Mouse (Mus musculus): Measurements from ENCODE around the gene Gm5105. TPM values are rescaled to one million over a fixed set of nuclear protein-coding genes. Genes with fewer than 3 reads are reported as not detected.

The Gm5105 gene
- polyA plus RNA-seq, 1 experiment from 2014 or later = 0.17 TPM

GRCm38 (mm10) chr3:138041591-138042301 lies 25.4 kb downstream of the Gm5105 start:
- WGBS = 75% methylated on average over 3 of the region's 3 CpGs
- no peak for ATAC-seq
- no peaks in the 10 kb centered on the region for H3K27me3 ChIP-seq (replicated peaks; ENCODE audit: control insufficient read depth, insufficient read depth, low read length)
- no peak overlapping the region for H3K4me3 ChIP-seq (ENCODE audit: low read length)
- no peaks in the 10 kb centered on the region for H3K4me1 ChIP-seq (ENCODE audit: control insufficient read depth, insufficient read depth, low read length)
- H3K9me3 ChIP-seq (ENCODE audit: control insufficient read depth, low read length) = no peaks in the 10 kb centered on the region
- no peak overlapping the region for H3K27ac ChIP-seq (ENCODE audit: low read length)
- no peak overlapping the region for H3K9ac ChIP-seq (ENCODE audit: low read depth, low read length)
- no peaks in the 10 kb centered on the region for H3K36me3 ChIP-seq (ENCODE audit: control insufficient read depth, insufficient read depth, low read length)
- H3K4me2 ChIP-seq (ENCODE audit: low read depth, low read length) = no peak overlapping the region

GRCm38 (mm10) chr3:138040938-138041337 lies 26.2 kb downstream of the Gm5105 start:
- H3K9ac ChIP-seq (ENCODE audit: low read depth, low read length) = no peak overlapping the region
- 79% methylated on average over 2 of the region's 2 CpGs for WGBS
- no peaks in the 10 kb centered on the region for H3K36me3 ChIP-seq (ENCODE audit: control insufficient read depth, insufficient read depth, low read length)
- no peaks in the 10 kb centered on the region for H3K9me3 ChIP-seq (ENCODE audit: control insufficient read depth, low read length)
- no peak for ATAC-seq
- H3K27ac ChIP-seq (ENCODE audit: low read length) = no peak overlapping the region
- no peak overlapping the region for H3K4me3 ChIP-seq (ENCODE audit: low read length)
- H3K4me2 ChIP-seq (ENCODE audit: low read depth, low read length) = no peak overlapping the region
- no peaks in the 10 kb centered on the region for H3K4me1 ChIP-seq (ENCODE audit: control insufficient read depth, insufficient read depth, low read length)
- no peaks in the 10 kb centered on the region for H3K27me3 ChIP-seq (replicated peaks; ENCODE audit: control insufficient read depth, insufficient read depth, low read length)

- WGBS = 56% methylated on average over 6 of the region's 6 CpGs
- Histone ChIP-seq H3K4me1 (ENCODE audit: control insufficient read depth, insufficient read depth, low read length) (no peaks in the 10 kb centered on the region), H3K4me3 (ENCODE audit: low read length) (no peak overlapping the region), H3K9me3 (ENCODE audit: control insufficient read depth, low read length) (no peaks in the 10 kb centered on the region), H3K27me3 (replicated peaks; ENCODE audit: control insufficient read depth, insufficient read depth, low read length) (no peaks in the 10 kb centered on the region), H3K9ac (ENCODE audit: low read depth, low read length) (no peak overlapping the region), H3K27ac (ENCODE audit: low read length) (no peak overlapping the region), H3K4me2 (ENCODE audit: low read depth, low read length) (no peak overlapping the region), H3K36me3 (ENCODE audit: control insufficient read depth, insufficient read depth, low read length) (no peaks in the 10 kb centered on the region)
- ATAC-seq = no peak
These were observed 33.2 kb downstream of the Gm5105 start for GRCm38 (mm10) chr3:138033986-138034385.

- H3K27me3 ChIP-seq (replicated peaks; ENCODE audit: control insufficient read depth, insufficient read depth, low read length) = no peaks in the 10 kb centered on the region
- no peak overlapping the region for H3K4me3 ChIP-seq (ENCODE audit: low read length)
- WGBS = 81% methylated on average over 6 of the region's 6 CpGs
- H3K9me3 ChIP-seq (ENCODE audit: control insufficient read depth, low read length) = no peaks in the 10 kb centered on the region
- H3K4me2 ChIP-seq (ENCODE audit: low read depth, low read length) = no peak overlapping the region
- peaks cover 5% of the 10 kb centered on the region; the same call in 1 of the 2 replicates for H3K4me1 ChIP-seq (ENCODE audit: control insufficient read depth, insufficient read depth, low read length)
- no peak overlapping the region for H3K9ac ChIP-seq (ENCODE audit: low read depth, low read length)
- H3K27ac ChIP-seq (ENCODE audit: low read length) = no peak overlapping the region
- ATAC-seq = no peak
- no peaks in the 10 kb centered on the region for H3K36me3 ChIP-seq (ENCODE audit: control insufficient read depth, insufficient read depth, low read length)
These were observed 36.6 kb downstream of the Gm5105 start for GRCm38 (mm10) chr3:138030563-138030962.

- Histone ChIP-seq H3K36me3 (ENCODE audit: control insufficient read depth, insufficient read depth, low read length) (no peaks in the 10 kb centered on the region), H3K4me3 (ENCODE audit: low read length) (no peak overlapping the region), H3K9ac (ENCODE audit: low read depth, low read length) (no peak overlapping the region), H3K4me1 (ENCODE audit: control insufficient read depth, insufficient read depth, low read length) (peaks cover 5% of the 10 kb centered on the region; the same call in 1 of the 2 replicates), H3K27ac (ENCODE audit: low read length) (no peak overlapping the region), H3K4me2 (ENCODE audit: low read depth, low read length) (no peak overlapping the region), H3K27me3 (replicated peaks; ENCODE audit: control insufficient read depth, insufficient read depth, low read length) (no peaks in the 10 kb centered on the region), H3K9me3 (ENCODE audit: control insufficient read depth, low read length) (no peaks in the 10 kb centered on the region)
- 90% methylated on average over 5 of the region's 5 CpGs for WGBS
- no peak for ATAC-seq
These were observed 37.8 kb downstream of the Gm5105 start for GRCm38 (mm10) chr3:138029351-138029750.

- peaks cover 5% of the 10 kb centered on the region; the same call in 1 of the 2 replicates for H3K4me1 ChIP-seq (ENCODE audit: control insufficient read depth, insufficient read depth, low read length)
- no peak overlapping the region for H3K9ac ChIP-seq (ENCODE audit: low read depth, low read length)
- ATAC-seq = peak; percentile 75
- WGBS = 72% methylated on average over 5 of the region's 5 CpGs
- H3K36me3 ChIP-seq (ENCODE audit: control insufficient read depth, insufficient read depth, low read length) = no peaks in the 10 kb centered on the region
- no peak overlapping the region for H3K4me2 ChIP-seq (ENCODE audit: low read depth, low read length)
- H3K9me3 ChIP-seq (ENCODE audit: control insufficient read depth, low read length) = no peaks in the 10 kb centered on the region
- H3K4me3 ChIP-seq (ENCODE audit: low read length) = no peak overlapping the region
- H3K27me3 ChIP-seq (replicated peaks; ENCODE audit: control insufficient read depth, insufficient read depth, low read length) = no peaks in the 10 kb centered on the region
- no peak overlapping the region for H3K27ac ChIP-seq (ENCODE audit: low read length)
These were observed 39.4 kb downstream of the Gm5105 start for GRCm38 (mm10) chr3:138027575-138028362.

- Histone ChIP-seq H3K4me3 (ENCODE audit: low read length) (no peak overlapping the region), H3K36me3 (ENCODE audit: control insufficient read depth, insufficient read depth, low read length) (no peaks in the 10 kb centered on the region), H3K9me3 (ENCODE audit: control insufficient read depth, low read length) (no peaks in the 10 kb centered on the region), H3K9ac (ENCODE audit: low read depth, low read length) (no peak overlapping the region), H3K4me1 (ENCODE audit: control insufficient read depth, insufficient read depth, low read length) (peaks cover 9% of the 10 kb centered on the region), H3K27me3 (replicated peaks; ENCODE audit: control insufficient read depth, insufficient read depth, low read length) (no peaks in the 10 kb centered on the region), H3K4me2 (ENCODE audit: low read depth, low read length) (no peak overlapping the region), H3K27ac (ENCODE audit: low read length) (no peak overlapping the region)
- 63% methylated on average over 10 of the region's 10 CpGs for WGBS
- ATAC-seq = no peak
These were observed 40.9 kb downstream of the Gm5105 start for GRCm38 (mm10) chr3:138026286-138026685.

GRCm38 (mm10) chr3:138022651-138023050 lies 44.5 kb downstream of the Gm5105 start:
- Histone ChIP-seq H3K4me1 (ENCODE audit: control insufficient read depth, insufficient read depth, low read length) (peaks cover 9% of the 10 kb centered on the region), H3K27me3 (replicated peaks; ENCODE audit: control insufficient read depth, insufficient read depth, low read length) (no peaks in the 10 kb centered on the region), H3K27ac (ENCODE audit: low read length) (no peak overlapping the region), H3K4me2 (ENCODE audit: low read depth, low read length) (no peak overlapping the region), H3K9me3 (ENCODE audit: control insufficient read depth, low read length) (no peaks in the 10 kb centered on the region), H3K36me3 (ENCODE audit: control insufficient read depth, insufficient read depth, low read length) (no peaks in the 10 kb centered on the region), H3K4me3 (ENCODE audit: low read length) (no peak overlapping the region), H3K9ac (ENCODE audit: low read depth, low read length) (no peak overlapping the region)
- WGBS = 86% methylated on average over 4 of the region's 4 CpGs
- no peak for ATAC-seq

GRCm38 (mm10) chr3:138022003-138022402 lies 45.2 kb downstream of the Gm5105 start:
- H3K9ac ChIP-seq (ENCODE audit: low read depth, low read length) = no peak overlapping the region
- no peaks in the 10 kb centered on the region for H3K9me3 ChIP-seq (ENCODE audit: control insufficient read depth, low read length)
- H3K27me3 ChIP-seq (replicated peaks; ENCODE audit: control insufficient read depth, insufficient read depth, low read length) = no peaks in the 10 kb centered on the region
- no peak overlapping the region for H3K4me3 ChIP-seq (ENCODE audit: low read length)
- no peaks in the 10 kb centered on the region for H3K36me3 ChIP-seq (ENCODE audit: control insufficient read depth, insufficient read depth, low read length)
- ATAC-seq = no peak
- H3K4me1 ChIP-seq (ENCODE audit: control insufficient read depth, insufficient read depth, low read length) = peaks cover 9% of the 10 kb centered on the region
- WGBS = 78% methylated on average over 4 of the region's 4 CpGs
- no peak overlapping the region for H3K27ac ChIP-seq (ENCODE audit: low read length)
- no peak overlapping the region for H3K4me2 ChIP-seq (ENCODE audit: low read depth, low read length)

Data from intestine, embryonic 16.5 days (tissue).